Mouse (Mus musculus) liver, postnatal 0 days (tissue): ENCODE results near the gene Tcf20.

Source experiments
- CTCF ChIP-seq: sonication (generic); IDR thresholded peaks from 2 replicates; pipeline ENCODE4 v1.5.1; 2016; ENCODE audit warnings: antibody characterized with exemption, low read depth
- EP300 ChIP-seq: IDR thresholded peaks from 2 replicates; pipeline ENCODE4 v1.6.1; 2016; ENCODE audit warnings: antibody characterized with exemption, low read depth, mild to moderate bottlenecking

DNA sequence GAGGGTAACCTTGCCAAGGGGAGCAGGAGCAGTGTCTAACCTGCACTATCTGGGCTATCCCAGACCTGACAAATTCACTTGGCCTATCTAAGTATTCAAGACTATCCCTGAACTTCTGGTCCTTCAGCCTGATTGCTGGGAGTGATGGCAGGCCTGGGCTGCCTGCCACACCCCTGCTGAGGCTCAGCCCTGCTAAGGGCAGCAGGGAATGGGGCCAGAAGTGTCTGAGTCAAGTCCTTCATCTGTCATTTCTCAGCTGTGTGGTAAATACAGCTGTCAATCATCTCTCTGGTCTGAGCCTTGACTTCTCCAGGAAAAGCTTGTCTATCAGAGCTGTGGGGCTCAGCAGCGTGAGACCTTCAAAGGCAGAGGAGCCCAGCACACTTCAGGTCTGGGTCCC is 8.1 kb downstream of the Tcf20 start:
- TF ChIP-seq CTCF (no peak), EP300 (no peak)
